Mouse (Mus musculus) lung, embryonic 14.5 days (tissue): ENCODE measurements around the gene Gm21970. TPM values are rescaled to one million over a fixed set of nuclear protein-coding genes. Genes with fewer than 3 reads are reported as not detected.

Source experiments
- ATAC-seq: fragments of 200-750 bp; cut with Nextera tagmentation; 2 replicates; pipeline ENCODE4 v1.8.0; 2017; ENCODE audit warnings: mild to moderate bottlenecking, moderate TSS enrichment, moderate library complexity; ENCODE audit not compliant: insufficient read depth
- DNase-seq: peaks from one replicate; pipeline ENCODE4 v3.0.0-alpha.2; 2015
- H3K27ac ChIP-seq: fragments of 300-500 bp; sonication (generic); 2 replicates; pipeline ENCODE4 v1.5.1; 2014; ENCODE audit warnings: low read depth, mild to moderate bottlenecking, moderate library complexity
- H3K27me3 ChIP-seq: fragments of 300-500 bp; sonication (generic); 2 replicates; pipeline ENCODE4 v1.6.1; 2014; ENCODE audit warnings: low read length, control low read depth; ENCODE audit not compliant: insufficient read depth
- H3K36me3 ChIP-seq: fragments of 300-500 bp; sonication (generic); 2 replicates; pipeline ENCODE4 v1.6.1; 2014; ENCODE audit warnings: control low read depth; ENCODE audit not compliant: insufficient read depth
- H3K4me1 ChIP-seq: fragments of 300-500 bp; sonication (generic); 2 replicates; pipeline ENCODE4 v1.6.1; 2014; ENCODE audit warnings: antibody characterized with exemption, control low read depth; ENCODE audit not compliant: insufficient read depth
- H3K4me2 ChIP-seq: fragments of 300-500 bp; sonication (generic); 2 replicates; pipeline ENCODE4 v1.6.1; 2014; ENCODE audit warnings: mild to moderate bottlenecking
- H3K4me3 ChIP-seq: fragments of 300-500 bp; sonication (generic); 2 replicates; pipeline ENCODE4 v1.5.1; 2014; ENCODE audit warnings: low read depth, low read length
- H3K9ac ChIP-seq: fragments of 300-500 bp; sonication (generic); 2 replicates; pipeline ENCODE4 v1.6.1; 2014
- H3K9me3 ChIP-seq: fragments of 300-500 bp; sonication (generic); 2 replicates; pipeline ENCODE4 v1.6.1; 2016; ENCODE audit warnings: low read depth, low read length, control low read depth
- CTCF ChIP-seq: IDR thresholded peaks from 2 replicates; pipeline ENCODE4 v1.5.1; 2016; ENCODE audit warnings: antibody characterized with exemption, low read depth
- WGBS: fragments of 180-500 bp; shearing (Covaris S2); extraction: QIAGEN DNeasy Blood & Tissue Kit; methylation state at CpG from one replicate; pipeline ENCODE4 v1.1.7; 2014; 5-methylcytosine and 5-hydroxymethylcytosine counted together
- polyA plus RNA-seq: library from polyadenylated mRNA; unstranded; fragments of >200 nt; fragmentation: Nextera tagmentation; extraction: Ambion mirVana; gene quantifications from 2 replicates; pipeline ENCODE4 v1.2.1, GENCODE M21; 2014

Gene Gm21970
- polyA plus RNA-seq, 1 experiment from 2014 or later: 0.47 TPM

DNA sequence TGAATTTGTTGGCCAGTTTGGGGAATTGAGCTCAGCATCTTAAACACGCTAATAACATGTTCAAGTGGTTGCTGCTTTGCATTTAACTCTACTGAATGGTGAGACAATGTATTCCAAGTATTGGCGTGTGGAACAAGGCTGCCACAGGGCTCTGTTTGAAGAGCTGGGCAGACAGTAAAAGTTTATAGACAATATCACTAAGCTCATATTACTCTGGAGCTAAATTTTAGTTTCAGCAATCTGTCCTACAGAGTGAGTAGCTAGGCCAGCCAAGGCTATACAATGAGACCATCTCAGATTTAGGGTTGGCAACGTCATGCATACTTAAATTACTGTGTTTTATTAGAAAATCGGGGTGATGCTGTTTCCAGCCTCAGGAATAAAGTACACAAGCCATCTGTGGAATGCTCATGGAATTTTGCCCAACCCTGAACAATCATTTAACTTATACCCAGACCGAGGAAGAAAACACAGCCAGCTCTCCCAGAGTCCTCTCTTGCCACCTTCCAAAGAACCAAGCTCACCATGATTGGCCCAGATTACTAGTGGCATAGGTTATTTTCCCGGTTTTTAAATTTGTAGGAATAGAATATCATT is 10.1 kb downstream of the Gm21970 start:
- Histone ChIP-seq H3K27ac (no peak overlapping the region), H3K9me3 (no peaks in the 10 kb centered on the region), H3K4me1 (no peaks in the 10 kb centered on the region), H3K27me3 (no peaks in the 10 kb centered on the region), H3K36me3 (peaks cover 35% of the 10 kb centered on the region), H3K4me3 (no peak overlapping the region), H3K4me2 (no peak overlapping the region), H3K9ac (no peak overlapping the region)
- WGBS: 75% methylated on average over 6 of the region's 6 CpGs
- TF ChIP-seq CTCF: no peak
- DNase-seq (no peak), ATAC-seq (no peak)

DNA sequence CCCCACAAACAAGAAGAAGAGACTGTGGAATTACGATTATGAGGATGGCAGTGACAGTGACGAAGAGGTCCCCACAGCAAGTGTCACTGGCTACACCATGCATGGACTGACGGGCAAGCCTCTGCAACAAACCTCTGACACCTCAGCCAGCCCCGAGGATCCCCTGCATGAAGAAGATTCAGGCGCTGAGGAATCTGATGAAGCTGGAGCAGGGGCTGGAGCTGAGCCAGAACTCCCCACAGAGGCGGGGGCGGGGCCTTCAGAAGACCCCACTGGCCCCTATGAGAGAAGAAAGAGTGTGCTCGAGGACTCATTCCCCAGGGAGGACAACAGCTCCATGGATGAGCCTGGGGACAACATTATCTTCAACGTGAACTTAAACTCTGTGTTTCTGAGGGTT is 12.3 kb downstream of the Gm21970 start:
- no peaks in the 10 kb centered on the region for H3K9me3 ChIP-seq
- no peak for DNase-seq
- no peak overlapping the region for H3K9ac ChIP-seq
- H3K27ac ChIP-seq: no peak overlapping the region
- no peaks in the 10 kb centered on the region for H3K27me3 ChIP-seq
- H3K36me3 ChIP-seq: peaks cover 23% of the 10 kb centered on the region
- no peak overlapping the region for H3K4me2 ChIP-seq
- no peak overlapping the region for H3K4me3 ChIP-seq
- 66% methylated on average over 9 of the region's 9 CpGs for WGBS
- no peak for ATAC-seq
- H3K4me1 ChIP-seq: no peaks in the 10 kb centered on the region
- no peak for TF ChIP-seq CTCF

DNA sequence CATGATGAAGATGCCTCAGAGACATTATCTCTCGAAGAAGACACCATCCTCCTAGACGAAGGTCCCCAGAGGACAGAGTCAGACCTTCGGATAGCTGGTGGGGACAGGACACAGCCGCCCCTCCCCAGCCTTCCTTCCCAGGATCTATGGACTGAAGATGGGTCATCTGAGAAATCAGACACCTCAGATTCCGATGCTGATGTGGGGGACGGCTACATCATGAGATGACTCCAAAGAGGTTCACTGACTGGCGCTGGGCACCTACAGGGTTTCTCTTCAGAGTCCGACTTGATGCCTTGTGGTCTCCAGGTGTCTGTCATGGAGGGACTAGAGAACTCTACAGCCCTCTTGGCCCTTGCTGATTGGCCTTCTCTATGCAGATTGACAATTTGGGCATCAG is 12.7 kb downstream of the Gm21970 start:
- ATAC-seq: no peak
- Histone ChIP-seq H3K9me3 (no peaks in the 10 kb centered on the region), H3K4me3 (no peak overlapping the region), H3K9ac (no peak overlapping the region), H3K4me1 (no peaks in the 10 kb centered on the region), H3K4me2 (no peak overlapping the region), H3K27me3 (no peaks in the 10 kb centered on the region), H3K27ac (no peak overlapping the region), H3K36me3 (peaks cover 23% of the 10 kb centered on the region)
- DNase-seq: no peak
- 87% methylated on average over 8 of the region's 8 CpGs for WGBS
- no peak for TF ChIP-seq CTCF

DNA sequence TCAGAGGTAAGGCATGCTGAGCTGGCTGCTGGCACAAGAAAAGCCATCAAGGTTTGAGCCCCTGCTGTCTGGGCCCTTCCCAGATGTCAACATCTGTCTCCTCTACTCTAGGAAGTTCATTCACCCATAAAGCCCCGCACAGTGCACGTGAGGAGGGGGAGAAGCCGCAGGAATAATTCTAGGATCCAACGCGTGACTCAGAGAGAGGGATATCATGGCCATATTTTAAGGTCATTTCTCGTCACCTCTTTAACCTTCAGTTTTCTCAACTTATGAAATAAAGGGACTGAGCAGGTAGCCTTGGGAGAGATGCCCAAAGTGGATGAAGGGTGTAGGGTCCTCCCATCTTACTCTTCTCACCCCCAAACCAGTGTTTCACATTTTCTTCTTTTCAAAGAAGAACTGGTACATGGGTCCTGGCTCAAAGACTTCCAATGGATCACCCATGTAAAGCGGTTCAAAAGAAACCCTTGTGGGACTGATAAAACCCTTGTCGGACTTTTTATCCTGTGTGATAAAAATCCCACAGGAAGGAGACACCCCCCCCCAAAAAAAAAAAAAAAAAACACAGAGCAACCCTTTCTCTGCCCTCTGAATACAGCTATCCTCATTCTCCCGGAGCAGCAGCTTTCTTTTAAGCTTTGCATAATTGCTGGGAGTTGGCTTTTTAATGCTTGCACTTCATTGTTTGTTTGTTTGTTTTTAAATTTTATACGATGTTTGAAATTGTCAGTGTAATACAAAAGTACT is 13.5 kb downstream of the Gm21970 start:
- Histone ChIP-seq H3K27me3 (no peaks in the 10 kb centered on the region), H3K4me1 (no peaks in the 10 kb centered on the region), H3K9me3 (no peaks in the 10 kb centered on the region), H3K4me3 (no peak overlapping the region), H3K4me2 (peak overlapping the region; percentile 90; the same call in 1 of the 2 replicates), H3K36me3 (peaks cover 23% of the 10 kb centered on the region), H3K9ac (no peak overlapping the region), H3K27ac (no peak overlapping the region; the same call in 1 of the 2 replicates)
- no peak for TF ChIP-seq CTCF
- ATAC-seq (no peak), DNase-seq (no peak)
- 75% methylated on average over 10 of the region's 10 CpGs for WGBS

DNA sequence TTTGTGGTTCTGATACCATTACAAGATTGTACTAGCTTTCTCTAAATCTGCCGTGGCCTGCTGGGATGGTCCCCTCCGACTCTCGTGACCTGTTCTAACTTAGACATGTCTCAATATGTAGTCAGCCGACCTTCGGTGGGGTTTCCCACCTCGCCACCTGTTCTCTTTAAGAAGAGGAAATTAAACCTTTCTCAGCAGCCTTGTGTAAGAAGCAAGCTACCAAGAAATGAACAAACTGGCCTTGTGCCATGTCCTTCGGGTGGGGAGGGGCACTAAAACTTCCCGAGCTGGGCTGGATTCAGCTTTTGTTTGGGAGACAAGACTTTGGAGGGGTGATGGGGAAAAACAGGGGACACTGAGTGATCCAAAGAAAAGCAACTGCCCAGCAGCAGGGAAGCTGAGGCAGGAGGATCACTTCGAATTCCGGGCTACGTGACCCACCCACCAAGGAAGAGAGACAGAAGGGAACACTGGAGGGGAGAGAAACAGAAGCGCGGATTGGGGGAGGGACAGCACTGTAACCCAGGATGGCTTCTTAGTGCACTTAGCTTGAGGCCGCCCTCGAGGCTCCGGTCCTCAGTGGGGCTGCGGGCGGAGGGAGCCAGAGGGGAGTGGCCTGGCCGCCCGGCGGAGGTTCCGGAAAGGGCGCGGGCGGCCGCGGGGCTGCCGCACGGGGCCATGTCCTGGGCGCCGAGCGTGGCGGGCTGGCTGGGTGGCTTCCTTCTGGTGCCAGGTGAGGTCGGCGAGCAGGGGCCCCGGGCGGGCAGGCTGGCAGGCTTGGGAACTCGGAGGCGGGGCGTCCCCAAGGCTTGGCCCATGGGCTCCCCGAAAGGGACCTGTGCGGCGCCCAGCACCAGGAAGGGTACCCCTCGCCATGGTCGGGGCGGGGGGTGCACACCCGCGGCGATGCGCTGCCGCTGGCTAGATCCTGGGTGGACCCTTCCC is 14.4 kb downstream of the Gm21970 start, which contains the start of gene Il10rb:
Il10rb (plus strand) TSS at position 525 of the 945 bp plus-strand sequence.
- Histone ChIP-seq H3K4me3 (peak within 1 kb of the TSS; percentile 74), H3K4me1 (no peaks in the 10 kb centered on the region), H3K4me2 (peak within 1 kb of the TSS; percentile 90), H3K9ac (peak within 1 kb of the TSS; percentile 79), H3K9me3 (no peaks in the 10 kb centered on the region), H3K27ac (peak within 1 kb of the TSS; percentile 71), H3K36me3 (peaks cover 23% of the 10 kb centered on the region), H3K27me3 (no peaks in the 10 kb centered on the region)
- ATAC-seq (peak; percentile 88), DNase-seq (peak; percentile 83)
- WGBS: 4% methylated on average over 51 of the region's 51 CpGs
- no peak for TF ChIP-seq CTCF

DNA sequence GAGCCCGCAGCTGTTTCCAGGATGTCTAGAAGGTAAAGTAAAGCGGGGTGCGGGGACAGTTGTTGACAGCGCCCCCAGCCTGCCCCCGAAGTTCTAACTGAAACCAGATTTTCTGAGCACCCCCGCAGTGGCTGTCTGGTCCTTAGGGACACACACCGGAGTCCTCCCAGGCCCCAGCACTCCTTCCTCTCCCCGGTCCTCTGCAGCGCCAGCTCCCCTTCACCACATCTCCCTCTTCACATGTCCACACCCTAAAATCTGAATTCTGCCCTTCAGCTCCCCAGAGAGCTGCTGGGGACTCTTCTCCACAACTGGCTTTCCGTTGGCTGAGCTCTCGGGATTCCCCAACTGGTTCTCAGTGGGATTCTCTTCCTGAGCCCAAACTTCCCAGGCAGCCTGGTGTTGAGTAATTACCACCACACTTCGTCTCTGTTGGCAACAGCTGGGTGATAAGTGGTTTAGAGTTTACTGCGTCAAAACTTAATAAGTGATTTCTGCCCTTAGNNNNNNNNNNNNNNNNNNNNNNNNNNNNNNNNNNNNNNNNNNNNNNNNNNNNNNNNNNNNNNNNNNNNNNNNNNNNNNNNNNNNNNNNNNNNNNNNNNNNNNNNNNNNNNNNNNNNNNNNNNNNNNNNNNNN is 15.2 kb downstream of the Gm21970 start:
- peak; percentile 60 for DNase-seq
- peak overlapping the region; percentile 90 for H3K4me2 ChIP-seq
- H3K27me3 ChIP-seq: no peaks in the 10 kb centered on the region
- TF ChIP-seq CTCF: no peak
- H3K4me1 ChIP-seq: no peaks in the 10 kb centered on the region
- H3K27ac ChIP-seq: peak overlapping the region; percentile 71
- H3K9ac ChIP-seq: peak overlapping the region; percentile 79
- peak overlapping the region; percentile 74 for H3K4me3 ChIP-seq
- peak; percentile 35; the same call in 1 of the 2 replicates for ATAC-seq
- H3K9me3 ChIP-seq: no peaks in the 10 kb centered on the region
- WGBS: 1% methylated on average over 13 of the region's 13 CpGs
- peaks cover 22% of the 10 kb centered on the region for H3K36me3 ChIP-seq
